Mouse (Mus musculus): Measurements from ENCODE around the gene Pknox1.
"Not testable (repeated sequence)": the region's sequence is repeated elsewhere in the genome, so short reads cannot be mapped to it uniquely, and the experiment has no call there.

DNA sequence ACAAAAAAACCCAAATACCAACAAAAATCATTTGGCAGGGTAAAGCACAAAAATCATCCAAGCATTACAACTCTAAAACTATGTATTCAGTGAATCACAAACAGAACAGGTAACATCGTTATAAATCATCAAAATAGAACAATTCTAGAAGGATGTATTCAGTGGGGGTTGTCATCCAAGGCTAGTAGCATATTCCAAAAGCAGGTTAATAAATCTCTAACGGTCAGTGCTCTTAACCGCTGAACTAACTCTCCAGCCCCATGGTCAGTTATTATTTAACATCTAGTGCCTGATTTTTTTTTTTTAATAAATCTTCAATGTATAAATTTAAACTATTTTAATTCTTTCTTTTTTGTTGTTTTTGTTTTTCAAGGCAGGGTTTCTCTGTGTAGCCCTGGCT lies 44.6 kb downstream of the Pknox1 start:
- not testable (repeated sequence) for TF ChIP-seq CTCF, EP300 (IDR thresholded peaks at IDR 0.05)

Data from lung, postnatal 0 days (tissue).